Mouse (Mus musculus): ENCODE measurements at regions not wholly inside any gene's neighbourhood (a gene's known extent, or its start where the extent isn't known, plus 50 kb on each side); places are given as distances from the start of the nearest gene placed in this dataset.

DNA sequence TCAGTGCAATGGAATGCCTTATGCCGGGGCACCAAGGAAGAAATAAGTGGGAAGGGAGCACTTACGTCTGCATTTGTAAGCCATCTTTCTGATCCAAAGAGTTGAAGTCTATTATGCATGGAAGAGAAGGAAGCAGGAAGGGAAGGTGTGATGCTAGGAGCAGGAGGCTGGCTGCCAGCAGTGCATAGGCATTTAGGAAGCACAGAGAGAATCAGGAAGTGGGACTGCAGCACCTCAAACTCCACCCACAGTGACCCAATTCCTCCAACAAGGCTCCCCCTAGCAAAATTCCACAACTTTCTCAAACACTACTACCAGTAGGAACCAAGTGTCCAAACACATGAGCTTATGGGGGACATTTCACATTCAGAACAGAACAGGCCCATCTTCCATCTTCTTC, 233.2 kb downstream of the Lrrc3b start:
- DNase-seq (ENCODE audit: low read depth, low spot score), result no peak
- no peak overlapping the region for H3K4me3 ChIP-seq (ENCODE audit: insufficient read depth in 1 of 2, low read depth in 1 of 2, low read length in 2 of 2, poor library complexity in 1 of 2, severe bottlenecking in 1 of 2)
- no peaks in the 10 kb centered on the region for H3K9me3 ChIP-seq (ENCODE audit: control insufficient read depth, insufficient read depth, low read depth, low read length)
- in situ Hi-C loops (cut with MboI; ENCODE audit: low sequenced_read_pairs in 2 of 2, unreplicated experiment in 2 of 2), result no loop called here
- no peaks in the 10 kb centered on the region for H3K36me3 ChIP-seq (ENCODE audit: control insufficient read depth, insufficient read depth, low read length, poor library complexity, severe bottlenecking)
- no peak overlapping the region for H3K27ac ChIP-seq (ENCODE audit: insufficient read depth, low read depth, low read length, poor library complexity, severe bottlenecking)
- H3K9ac ChIP-seq (ENCODE audit: insufficient read depth, low read depth, low read length, poor library complexity, severe bottlenecking), result no peak overlapping the region
- no peaks in the 10 kb centered on the region for H3K4me1 ChIP-seq (ENCODE audit: control insufficient read depth in 2 of 2, insufficient read depth in 2 of 2, low read length in 2 of 2, poor library complexity in 1 of 2)
- TF ChIP-seq ZNF384 (IDR thresholded peaks at IDR 0.05; ENCODE audit: low read depth, low read length) (no peak), HCFC1 (IDR thresholded peaks at IDR 0.05; ENCODE audit: borderline replicate concordance, insufficient read depth, low read length) (no peak), CHD2 (IDR thresholded peaks at IDR 0.05; ENCODE audit: low read depth, low read length) (no peak), ZC3H11A (IDR thresholded peaks at IDR 0.05; ENCODE audit: borderline replicate concordance, low read depth, low read length) (no peak), MAFK (IDR thresholded peaks at IDR 0.05; ENCODE audit: insufficient read depth, low read depth, low read length) (no peak)

DNA sequence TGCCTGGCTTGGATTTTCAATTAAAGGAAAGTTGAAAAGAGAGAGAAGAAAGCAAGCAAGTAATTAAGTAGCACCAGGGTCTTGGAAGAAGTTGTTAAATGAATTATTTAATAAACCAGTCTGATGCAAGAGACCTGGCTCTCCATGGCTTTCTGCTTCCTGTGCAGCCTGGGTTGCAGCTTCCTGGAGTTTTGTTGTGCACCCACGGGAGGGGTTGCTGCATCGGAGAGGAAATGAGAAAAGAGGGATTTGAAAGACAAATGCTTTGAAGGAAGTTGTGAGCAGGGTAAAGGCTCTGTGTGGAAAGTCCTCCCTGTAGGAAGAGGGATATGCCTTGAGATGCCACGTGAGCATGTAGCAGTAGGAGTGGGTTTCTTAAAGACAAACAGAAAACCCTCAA, 234.5 kb downstream of the Lrrc3b start:
- TF ChIP-seq ZC3H11A (IDR thresholded peaks at IDR 0.05; ENCODE audit: borderline replicate concordance, low read depth, low read length) (no peak), HCFC1 (IDR thresholded peaks at IDR 0.05; ENCODE audit: borderline replicate concordance, insufficient read depth, low read length) (no peak), CHD2 (IDR thresholded peaks at IDR 0.05; ENCODE audit: low read depth, low read length) (no peak)
- H3K27ac ChIP-seq (ENCODE audit: insufficient read depth, low read depth, low read length, poor library complexity, severe bottlenecking), result no peak overlapping the region
- H3K9me3 ChIP-seq (ENCODE audit: control insufficient read depth, insufficient read depth, low read depth, low read length), result no peaks in the 10 kb centered on the region
- no peak for DNase-seq (ENCODE audit: low read depth, low spot score)
- no peak overlapping the region for H3K9ac ChIP-seq (ENCODE audit: insufficient read depth, low read depth, low read length, poor library complexity, severe bottlenecking)
- no peaks in the 10 kb centered on the region for H3K4me1 ChIP-seq (ENCODE audit: control insufficient read depth in 2 of 2, insufficient read depth in 2 of 2, low read length in 2 of 2, poor library complexity in 1 of 2)
- no peaks in the 10 kb centered on the region for H3K36me3 ChIP-seq (ENCODE audit: control insufficient read depth, insufficient read depth, low read length, poor library complexity, severe bottlenecking)
- in situ Hi-C loops (cut with MboI; ENCODE audit: low sequenced_read_pairs in 2 of 2, unreplicated experiment in 2 of 2), result no loop called here
- H3K4me3 ChIP-seq (ENCODE audit: insufficient read depth in 1 of 2, low read depth in 1 of 2, low read length in 2 of 2, poor library complexity in 1 of 2, severe bottlenecking in 1 of 2), result no peak overlapping the region
